Comparison of ENCODE assay signal across 19 mouse cellular contexts in the genomic region with DNA sequence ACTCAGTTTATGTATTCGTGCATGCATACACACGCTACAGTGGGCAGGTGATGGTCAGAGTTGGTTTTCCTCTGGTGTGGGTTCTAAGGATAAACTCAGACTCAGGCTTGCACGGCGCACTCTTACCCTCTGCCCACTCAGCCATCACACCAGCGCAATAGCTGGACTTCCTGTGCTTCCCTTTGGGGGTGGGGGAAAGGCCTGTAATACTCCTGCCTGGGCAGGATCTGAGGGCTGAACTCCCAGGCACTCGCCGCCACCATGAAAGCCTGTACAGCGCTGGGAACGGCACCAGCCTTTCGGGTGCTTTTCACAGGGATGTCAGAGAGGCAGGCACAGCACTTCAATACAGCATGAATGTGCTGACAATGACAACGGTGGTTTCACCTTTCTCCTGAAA. TPM values are rescaled to one million over a fixed set of nuclear protein-coding genes. Genes with fewer than 3 reads are reported as not detected.
DNase-seq lines count a peak whose midpoint lies in the region; ATAC-seq lines count a peak whose summit lies in the region.
"Had no signal": no experiment of that assay in that cellular context is flagged by ENCODE, and none has a peak within 500 bp of the region (broad histone marks: within the 10 kb centered on the region; RNA-seq: fewer than 3 reads in every experiment).

No protein-coding gene starts in this region.

- ATAC-seq in heart, embryonic 13.5 days (ENCODE audit: extremely low read depth, insufficient number of reproducible peaks, low FRiP score, low TSS enrichment) = no peak
- ATAC-seq in kidney, embryonic 15.5 days (replicated peaks; ENCODE audit: low FRiP score) = peak; percentile 56; the same call in 1 of the 2 replicates
- no peak for ATAC-seq in megakaryocyte-erythroid progenitor cell, adult 5-6 weeks (replicated peaks; ENCODE audit: low FRiP score, low TSS enrichment, poor library complexity, severe bottlenecking)
- ATAC-seq: CD4-positive, CD25-positive, alpha-beta regulatory T cell, adult 4 months; forebrain, embryonic 13.5 days had no signal

- peak overlapping the region; percentile 35 for H3K4me2 ChIP-seq in heart, embryonic 13.5 days
- H3K4me2 ChIP-seq in kidney, embryonic 15.5 days = peak overlapping the region; percentile 15; the same call in 1 of the 2 replicates
- H3K4me2 ChIP-seq: forebrain, embryonic 13.5 days; hindbrain, embryonic 13.5 days; limb, embryonic 12.5 days; lung, embryonic 14.5 days had no signal

- peak overlapping the region; percentile 30 for H3K9ac ChIP-seq in heart, embryonic 13.5 days
- H3K9ac ChIP-seq in kidney, embryonic 15.5 days = no peak overlapping the region
- H3K9ac ChIP-seq: forebrain, embryonic 13.5 days; hindbrain, embryonic 13.5 days; limb, embryonic 12.5 days; lung, embryonic 14.5 days had no signal

- 55% methylated on average over 11 of the region's 11 CpGs for WGBS in heart, embryonic 13.5 days
- 35% methylated on average over 11 of the region's 11 CpGs for WGBS in kidney, embryonic 15.5 days

- H3K9me3 ChIP-seq in heart, embryonic 13.5 days = no peaks in the 10 kb centered on the region
- no peaks in the 10 kb centered on the region for H3K9me3 ChIP-seq in kidney, embryonic 15.5 days (replicated peaks)
- H3K9me3 ChIP-seq: forebrain, embryonic 13.5 days; hindbrain, embryonic 13.5 days; limb, embryonic 12.5 days had no signal

- H3K27me3 ChIP-seq in heart, embryonic 13.5 days (replicated peaks) = no peaks in the 10 kb centered on the region
- H3K27me3 ChIP-seq in kidney, embryonic 15.5 days = no peaks in the 10 kb centered on the region
- H3K27me3 ChIP-seq: forebrain, embryonic 13.5 days; hindbrain, embryonic 13.5 days; limb, embryonic 12.5 days had no signal

- DNase-seq in heart, adult 18-20 months = no peak
- peak; percentile 49 for DNase-seq in kidney, adult 9 months
- no peak for DNase-seq in kidney, adult 8-10 months
- DNase-seq in adrenal gland, postnatal 10 days = no peak
- DNase-seq: adrenal gland, adult 2 months; cerebellum, adult 8-10 months; lung, embryonic 14.5 days; right cerebral cortex, postnatal 14 days; thymus, postnatal 25 days had no signal

- peak overlapping the region; percentile 26; the same call in 1 of the 2 replicates for H3K27ac ChIP-seq in heart, embryonic 13.5 days (replicated peaks)
- H3K27ac ChIP-seq in brown adipose tissue, adult 24 weeks (replicated peaks; ENCODE audit: low read depth, low read length) = 0 out of 2 replicates have a peak overlapping the region, but pooled peaks have one; percentile 6
- 0 out of 2 replicates have a peak overlapping the region, but pooled peaks have one; percentile 20 for H3K27ac ChIP-seq in kidney, embryonic 15.5 days
- H3K27ac ChIP-seq: forebrain, embryonic 13.5 days; hindbrain, embryonic 13.5 days; left cerebral cortex, adult 2 months; limb, embryonic 12.5 days; macrophage had no signal

- H3K4me3 ChIP-seq in heart, embryonic 13.5 days = no peak overlapping the region
- no peak overlapping the region for H3K4me3 ChIP-seq in brown adipose tissue, adult 24 weeks (ENCODE audit: insufficient read depth, low read depth, low read length)
- H3K4me3 ChIP-seq in kidney, embryonic 15.5 days (replicated peaks) = no peak overlapping the region
- H3K4me3 ChIP-seq: forebrain, embryonic 13.5 days; hindbrain, embryonic 13.5 days; left cerebral cortex, adult 2 months; limb, embryonic 12.5 days had no signal

- H3K4me1 ChIP-seq in heart, embryonic 13.5 days = peaks cover 47% of the 10 kb centered on the region
- peaks cover 15% of the 10 kb centered on the region for H3K4me1 ChIP-seq in brown adipose tissue, adult 24 weeks (ENCODE audit: control insufficient read depth, insufficient read depth, insufficient read length, low read length)
- H3K4me1 ChIP-seq in kidney, embryonic 15.5 days = peaks cover 27% of the 10 kb centered on the region
- H3K4me1 ChIP-seq: forebrain, embryonic 13.5 days had no signal

- peaks cover 39% of the 10 kb centered on the region for H3K36me3 ChIP-seq in heart, embryonic 13.5 days
- H3K36me3 ChIP-seq in kidney, embryonic 15.5 days = peaks cover 40% of the 10 kb centered on the region

RNA-seq across cellular contexts. Expression of gene Spen, which starts 15.3 kb away (rescaled TPM):
- 5.1 and 6.6 TPM in 2 replicates for polyA plus RNA-seq in heart, embryonic 13.5 days (2015; fragmentation: Nextera tagmentation; extraction: Ambion mirVana)
- total RNA-seq in heart, adult 18-20 months (2021) = 10 to 100 TPM; 27.0 to 28.6 TPM
- 9.5 and 15.2 TPM in 2 replicates for polyA plus RNA-seq in brown adipose tissue, adult 24 weeks (2012; ENCODE audit: insufficient read depth, insufficient read length, missing spikeins)
- 10.3 and 11.1 TPM in 2 replicates for polyA plus RNA-seq in kidney, embryonic 15.5 days (2015; fragmentation: Nextera tagmentation; extraction: Ambion mirVana)
- 64.2 and 81.5 TPM in 2 replicates for total RNA-seq in megakaryocyte-erythroid progenitor cell, adult 5-6 weeks (2014; fragmentation: Nextera tagmentation)
- total RNA-seq in megakaryocyte-erythroid progenitor cell, adult 5-6 weeks (2017) = 21.1 and 40.5 TPM in 2 replicates
- 10 to 100 TPM; 36.6 to 55.2 TPM for total RNA-seq in adrenal gland, postnatal 10 days (2021)
